Mouse (Mus musculus): ENCODE measurements around the gene Fam184a. TPM values are rescaled to one million over a fixed set of nuclear protein-coding genes. Genes with fewer than 3 reads are reported as not detected.
"Not testable (repeated sequence)": the region's sequence is repeated elsewhere in the genome, so short reads cannot be mapped to it uniquely, and the experiment has no call there.

Gene Fam184a
- polyA plus RNA-seq, 1 experiment from 2014 or later = 1.9 TPM

DNA sequence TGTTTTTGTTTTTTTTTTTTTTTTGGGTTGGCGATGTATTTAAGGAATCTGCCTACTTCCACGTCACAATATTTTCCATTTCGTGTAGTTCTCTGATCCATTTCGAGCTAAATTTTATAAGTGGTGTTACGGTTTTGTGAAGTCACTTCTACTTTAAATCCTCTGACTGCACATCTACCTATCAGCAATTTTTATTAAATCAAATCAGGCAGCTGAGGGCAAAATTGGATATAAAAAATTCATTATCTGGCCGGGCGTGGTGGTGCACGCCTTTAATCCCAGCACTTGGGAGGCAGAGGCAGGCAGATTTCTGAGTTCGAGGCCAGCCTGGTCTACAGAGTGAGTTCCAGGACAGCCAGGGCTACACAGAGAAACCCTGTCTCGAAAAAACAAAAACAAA lies 120.6 kb downstream of the Fam184a start, which contains the start of gene Mcm9:
Mcm9 (minus strand) TSS at position 101 of the 400 bp plus-strand sequence.
- Histone ChIP-seq H3K9ac (ENCODE audit: low read depth, low read length) (peak within 1 kb of the TSS; percentile 86), H3K27ac (ENCODE audit: low read depth, low read length) (peak within 1 kb of the TSS; percentile 93), H3K4me3 (ENCODE audit: low read depth, low read length) (peak within 1 kb of the TSS; percentile 79), H3K4me2 (peak within 1 kb of the TSS; percentile 68)
- H3K9me3 ChIP-seq (ENCODE audit: control insufficient read depth, low read length); DNase-seq (ENCODE audit: low spot score); ATAC-seq (replicated peaks; ENCODE audit: low FRiP score); H3K36me3 ChIP-seq (ENCODE audit: control insufficient read depth, insufficient read depth, low read length); H3K27me3 ChIP-seq (replicated peaks; ENCODE audit: control insufficient read depth, insufficient read depth, low read length); H3K4me1 ChIP-seq (replicated peaks; ENCODE audit: control insufficient read depth, insufficient read depth, low read length): not testable (repeated sequence)
- WGBS = 51% methylated on average over 10 of the region's 10 CpGs

DNA sequence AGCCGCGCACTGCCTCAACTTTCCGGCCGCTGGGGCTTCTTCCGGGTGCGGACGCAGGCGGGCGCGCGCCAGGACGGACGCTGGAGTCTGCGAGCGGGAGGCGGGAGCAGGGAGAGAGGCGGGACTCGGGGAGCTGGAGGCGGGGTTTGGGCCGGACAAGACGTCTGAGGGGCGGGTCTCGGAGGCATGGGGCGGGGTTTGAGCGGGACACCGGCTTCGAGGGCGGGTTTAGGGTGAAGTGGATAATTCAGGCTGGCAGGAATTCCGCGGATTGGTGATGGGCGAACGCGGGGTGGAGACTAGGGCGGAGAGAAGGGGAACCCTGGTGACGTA lies 121.0 kb downstream of the Fam184a start:
- H3K27me3 ChIP-seq (replicated peaks; ENCODE audit: control insufficient read depth, insufficient read depth, low read length) = no peaks in the 10 kb centered on the region
- peak overlapping the region; percentile 68 for H3K4me2 ChIP-seq
- H3K9ac ChIP-seq (ENCODE audit: low read depth, low read length) = peak overlapping the region; percentile 86
- H3K4me1 ChIP-seq (replicated peaks; ENCODE audit: control insufficient read depth, insufficient read depth, low read length) = 0 out of 2 replicates have a peak, but pooled peaks cover 2% of the 10 kb centered on the region
- peaks cover 4% of the 10 kb centered on the region; the same call in 1 of the 2 replicates for H3K36me3 ChIP-seq (ENCODE audit: control insufficient read depth, insufficient read depth, low read length)
- ATAC-seq (replicated peaks; ENCODE audit: low FRiP score) (peak; percentile 93), DNase-seq (ENCODE audit: low spot score) (peak; percentile 99)
- peak overlapping the region; percentile 79 for H3K4me3 ChIP-seq (ENCODE audit: low read depth, low read length)
- WGBS = under 1% methylated on average over 33 of the region's 35 CpGs
- no peaks in the 10 kb centered on the region for H3K9me3 ChIP-seq (ENCODE audit: control insufficient read depth, low read length)
- H3K27ac ChIP-seq (ENCODE audit: low read depth, low read length) = peak overlapping the region; percentile 93

GRCm38 (mm10) chr10:53629247-53629917 lies 121.5 kb downstream of the Fam184a start:
- Histone ChIP-seq H3K4me2 (peak overlapping the region; percentile 68), H3K27me3 (replicated peaks; ENCODE audit: control insufficient read depth, insufficient read depth, low read length) (no peaks in the 10 kb centered on the region), H3K4me3 (ENCODE audit: low read depth, low read length) (peak overlapping the region; percentile 79), H3K36me3 (ENCODE audit: control insufficient read depth, insufficient read depth, low read length) (peaks cover 4% of the 10 kb centered on the region), H3K27ac (ENCODE audit: low read depth, low read length) (peak overlapping the region; percentile 93), H3K9me3 (ENCODE audit: control insufficient read depth, low read length) (no peaks in the 10 kb centered on the region), H3K4me1 (replicated peaks; ENCODE audit: control insufficient read depth, insufficient read depth, low read length) (0 out of 2 replicates have a peak, but pooled peaks cover 2% of the 10 kb centered on the region), H3K9ac (ENCODE audit: low read depth, low read length) (peak overlapping the region; percentile 86)
- ATAC-seq (replicated peaks; ENCODE audit: low FRiP score) = peak; percentile 81
- WGBS = under 1% methylated on average over 67 of the region's 67 CpGs
- DNase-seq (ENCODE audit: low spot score) = peak; percentile 89

DNA sequence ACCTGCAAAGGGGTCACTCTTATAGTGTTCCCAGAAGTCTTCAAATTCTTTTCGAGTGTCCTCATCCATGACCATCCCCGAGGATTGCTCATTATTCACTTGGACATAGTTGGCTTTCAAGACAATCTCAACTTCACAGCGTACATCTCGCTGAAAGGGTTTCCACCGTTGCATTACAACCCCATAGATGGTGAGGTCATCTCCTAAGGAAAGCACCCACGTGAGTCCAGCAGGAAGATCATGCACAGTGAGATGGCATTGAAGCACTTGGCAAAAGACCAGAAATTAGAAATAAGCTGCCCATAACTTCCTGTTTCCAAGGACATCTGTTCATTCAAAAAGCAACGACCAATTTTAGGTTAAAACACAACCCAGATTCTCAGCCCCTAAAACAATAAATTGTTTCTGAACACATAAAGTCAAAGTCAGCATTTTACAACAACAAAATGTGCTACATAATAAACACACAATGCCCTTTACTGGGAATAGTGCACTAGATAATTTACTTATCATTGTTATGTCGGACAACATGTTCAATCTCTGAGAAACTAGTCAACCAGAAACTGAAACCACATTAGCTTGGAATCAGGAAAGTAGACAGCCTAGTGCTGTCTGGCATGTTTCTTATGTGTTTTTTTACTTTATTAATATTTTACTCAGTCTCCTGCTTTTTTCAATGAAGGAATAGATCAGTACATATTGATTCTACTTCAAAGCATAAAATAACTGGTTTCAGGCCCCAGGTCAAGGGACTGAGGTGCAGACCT lies 134.9 kb downstream of the Fam184a start:
- no peak overlapping the region for H3K4me2 ChIP-seq
- H3K4me1 ChIP-seq (replicated peaks; ENCODE audit: control insufficient read depth, insufficient read depth, low read length) = no peaks in the 10 kb centered on the region
- no peak overlapping the region for H3K4me3 ChIP-seq (ENCODE audit: low read depth, low read length)
- H3K27ac ChIP-seq (ENCODE audit: low read depth, low read length) = no peak overlapping the region
- H3K9me3 ChIP-seq (ENCODE audit: control insufficient read depth, low read length) = no peaks in the 10 kb centered on the region
- peaks cover 13% of the 10 kb centered on the region for H3K36me3 ChIP-seq (ENCODE audit: control insufficient read depth, insufficient read depth, low read length)
- H3K27me3 ChIP-seq (replicated peaks; ENCODE audit: control insufficient read depth, insufficient read depth, low read length) = no peaks in the 10 kb centered on the region
- ATAC-seq (replicated peaks; ENCODE audit: low FRiP score) (no peak), DNase-seq (ENCODE audit: low spot score) (no peak)
- H3K9ac ChIP-seq (ENCODE audit: low read depth, low read length) = no peak overlapping the region
- 84% methylated on average over 8 of the region's 8 CpGs for WGBS

- Histone ChIP-seq H3K9me3 (ENCODE audit: control insufficient read depth, low read length) (no peaks in the 10 kb centered on the region), H3K36me3 (ENCODE audit: control insufficient read depth, insufficient read depth, low read length) (peaks cover 15% of the 10 kb centered on the region), H3K9ac (ENCODE audit: low read depth, low read length) (no peak overlapping the region), H3K4me3 (ENCODE audit: low read depth, low read length) (no peak overlapping the region), H3K4me1 (replicated peaks; ENCODE audit: control insufficient read depth, insufficient read depth, low read length) (no peaks in the 10 kb centered on the region), H3K27me3 (replicated peaks; ENCODE audit: control insufficient read depth, insufficient read depth, low read length) (no peaks in the 10 kb centered on the region), H3K27ac (ENCODE audit: low read depth, low read length) (no peak overlapping the region), H3K4me2 (no peak overlapping the region)
- DNase-seq (ENCODE audit: low spot score) (no peak), ATAC-seq (replicated peaks; ENCODE audit: low FRiP score) (no peak)
- 43% methylated on average over 1 of the region's 1 CpGs for WGBS
These were observed 137.0 kb downstream of the Fam184a start for GRCm38 (mm10) chr10:53613955-53614354.

DNA sequence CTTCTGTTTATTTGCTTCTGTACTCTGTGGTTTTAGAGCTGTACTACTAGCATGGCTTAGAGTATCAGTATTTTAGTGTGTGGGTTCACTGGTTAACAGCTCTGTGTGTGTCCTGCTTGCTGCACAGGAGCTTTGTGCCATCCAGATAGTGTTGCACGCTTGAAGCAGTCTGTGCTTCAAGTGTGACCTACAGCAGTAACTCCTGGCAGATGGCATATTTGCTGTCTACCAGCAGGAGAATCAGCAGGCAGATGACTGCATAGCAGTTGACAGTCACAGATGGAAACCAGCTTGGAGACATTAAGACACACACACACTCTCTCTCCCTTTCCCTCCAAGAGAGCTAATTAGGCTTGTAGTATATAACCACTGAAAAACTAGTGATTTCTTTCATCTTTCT lies 138.8 kb downstream of the Fam184a start:
- Histone ChIP-seq H3K36me3 (ENCODE audit: control insufficient read depth, insufficient read depth, low read length) (peaks cover 20% of the 10 kb centered on the region), H3K4me3 (ENCODE audit: low read depth, low read length) (no peak overlapping the region), H3K27me3 (replicated peaks; ENCODE audit: control insufficient read depth, insufficient read depth, low read length) (no peaks in the 10 kb centered on the region), H3K4me1 (replicated peaks; ENCODE audit: control insufficient read depth, insufficient read depth, low read length) (no peaks in the 10 kb centered on the region), H3K4me2 (no peak overlapping the region), H3K9me3 (ENCODE audit: control insufficient read depth, low read length) (no peaks in the 10 kb centered on the region), H3K9ac (ENCODE audit: low read depth, low read length) (no peak overlapping the region), H3K27ac (ENCODE audit: low read depth, low read length) (no peak overlapping the region)
- ATAC-seq (replicated peaks; ENCODE audit: low FRiP score) = no peak
- no peak for DNase-seq (ENCODE audit: low spot score)
- 100% methylated on average over 1 of the region's 1 CpGs for WGBS

DNA sequence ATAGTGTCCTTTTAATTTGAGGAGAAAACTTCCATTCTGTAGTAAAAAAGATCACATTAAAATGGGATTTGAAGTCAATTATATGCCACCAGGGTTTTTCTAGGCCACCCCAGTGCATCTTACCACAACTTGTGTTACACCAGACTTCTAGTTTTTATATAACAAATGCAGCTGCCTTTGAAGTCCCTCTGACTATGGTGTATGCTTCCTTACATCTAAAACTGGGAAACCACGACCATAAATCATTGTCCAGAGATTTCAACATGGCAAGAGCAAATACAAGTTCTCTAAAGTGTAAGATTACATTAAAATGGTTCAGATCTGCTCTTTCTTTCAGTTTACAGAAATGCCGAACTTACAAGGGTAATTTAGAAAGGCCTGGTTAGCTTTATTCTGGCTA lies 142.6 kb downstream of the Fam184a start:
- H3K4me1 ChIP-seq (replicated peaks; ENCODE audit: control insufficient read depth, insufficient read depth, low read length) = no peaks in the 10 kb centered on the region
- H3K27me3 ChIP-seq (replicated peaks; ENCODE audit: control insufficient read depth, insufficient read depth, low read length) = no peaks in the 10 kb centered on the region
- H3K9ac ChIP-seq (ENCODE audit: low read depth, low read length) = no peak overlapping the region
- DNase-seq (ENCODE audit: low spot score) = no peak
- H3K4me2 ChIP-seq = no peak overlapping the region
- ATAC-seq (replicated peaks; ENCODE audit: low FRiP score) = no peak
- 83% methylated on average over 2 of the region's 2 CpGs for WGBS
- H3K36me3 ChIP-seq (ENCODE audit: control insufficient read depth, insufficient read depth, low read length) = peaks cover 26% of the 10 kb centered on the region; the same call in 1 of the 2 replicates
- H3K9me3 ChIP-seq (ENCODE audit: control insufficient read depth, low read length) = no peaks in the 10 kb centered on the region
- H3K4me3 ChIP-seq (ENCODE audit: low read depth, low read length) = no peak overlapping the region
- no peak overlapping the region; the same call in 1 of the 2 replicates for H3K27ac ChIP-seq (ENCODE audit: low read depth, low read length)

- 81% methylated on average over 2 of the region's 2 CpGs for WGBS
These were observed 145.6 kb downstream of the Fam184a start for GRCm38 (mm10) chr10:53605328-53605727.

More at GRCm38 (mm10) chr10:53605328-53605727, 145.6 kb downstream of the Fam184a start:
- DNase-seq (ENCODE audit: low spot score) (no peak), ATAC-seq (replicated peaks; ENCODE audit: low FRiP score) (no peak)
- H3K36me3 ChIP-seq (ENCODE audit: control insufficient read depth, insufficient read depth, low read length) = peaks cover 28% of the 10 kb centered on the region; the same call in 1 of the 2 replicates
- no peak overlapping the region for H3K4me2 ChIP-seq
- no peaks in the 10 kb centered on the region for H3K9me3 ChIP-seq (ENCODE audit: control insufficient read depth, low read length)
- no peaks in the 10 kb centered on the region; the same call in 1 of the 2 replicates for H3K4me1 ChIP-seq (replicated peaks; ENCODE audit: control insufficient read depth, insufficient read depth, low read length)
- no peak overlapping the region for H3K9ac ChIP-seq (ENCODE audit: low read depth, low read length)
- H3K4me3 ChIP-seq (ENCODE audit: low read depth, low read length) = no peak overlapping the region
- no peaks in the 10 kb centered on the region for H3K27me3 ChIP-seq (replicated peaks; ENCODE audit: control insufficient read depth, insufficient read depth, low read length)
- H3K27ac ChIP-seq (ENCODE audit: low read depth, low read length) = no peak overlapping the region
